10 mouse cellular contexts compared by ENCODE assay signal in the genomic region with DNA sequence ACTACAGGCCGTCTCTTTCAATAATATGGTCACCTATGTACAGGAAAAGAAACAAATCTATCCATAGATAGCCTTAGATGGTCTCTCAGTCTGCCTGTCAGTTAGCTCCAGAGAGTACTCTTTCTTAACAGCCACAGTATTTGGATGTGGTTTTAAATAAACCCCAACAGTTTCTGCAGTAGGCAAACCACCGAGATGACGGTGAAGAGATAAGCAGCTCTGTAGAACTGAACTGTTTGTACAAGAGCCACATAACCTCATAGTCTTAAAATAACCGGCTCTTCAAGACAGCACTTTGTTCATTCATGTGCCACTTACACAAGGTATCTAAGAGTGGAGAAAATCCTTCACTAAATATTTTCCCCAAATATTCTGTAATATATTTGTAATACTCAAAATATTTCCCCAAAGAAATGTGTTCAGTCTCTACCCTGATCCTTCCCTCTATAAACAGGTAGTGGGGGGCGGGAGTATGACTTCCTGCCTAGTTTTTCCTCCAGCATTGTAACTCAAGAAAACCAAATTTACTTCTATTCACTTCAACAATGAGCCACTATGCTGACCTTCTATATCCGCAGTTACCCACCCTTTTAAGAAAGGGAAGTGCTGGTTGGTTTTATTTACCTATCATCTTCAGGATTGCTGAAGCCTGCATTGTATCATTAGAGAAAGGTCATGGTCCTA. TPM values are rescaled to one million over a fixed set of nuclear protein-coding genes. Genes with fewer than 3 reads are reported as not detected.
DNase-seq lines count a peak whose midpoint lies in the region; ATAC-seq and TF ChIP-seq lines count a peak whose summit lies in the region.
"Had no signal": no experiment of that assay in that cellular context is flagged by ENCODE, and none has a peak within 500 bp of the region (broad histone marks: within the 10 kb centered on the region; RNA-seq: fewer than 3 reads in every experiment).

No protein-coding gene starts in this region.

- peaks cover 7% of the 10 kb centered on the region; the same call in 1 of the 2 replicates for H3K9me3 ChIP-seq in liver, embryonic 11.5 days (ENCODE audit: control insufficient read depth, low read length)
- H3K9me3 ChIP-seq in liver, postnatal 0 days (ENCODE audit: low read length) = peaks cover 9% of the 10 kb centered on the region
- peaks cover 24% of the 10 kb centered on the region for H3K9me3 ChIP-seq in midbrain, embryonic 10.5 days (replicated peaks)
- H3K9me3 ChIP-seq in hindbrain, embryonic 16.5 days (ENCODE audit: control insufficient read depth, low read length) = peaks cover 6% of the 10 kb centered on the region

- WGBS in liver, embryonic 11.5 days = 36% methylated on average over 6 of the region's 6 CpGs
- WGBS in liver, postnatal 0 days (ENCODE audit: insufficient replicate concordance) = 20% methylated on average over 6 of the region's 6 CpGs
- 82% methylated on average over 6 of the region's 6 CpGs for WGBS in midbrain, embryonic 10.5 days
- 87% methylated on average over 6 of the region's 6 CpGs for WGBS in hindbrain, embryonic 16.5 days

- H3K4me2 ChIP-seq in liver, embryonic 11.5 days = no peak overlapping the region
- H3K4me2 ChIP-seq in liver, postnatal 0 days (ENCODE audit: low read depth, low read length) = no peak overlapping the region
- no peak overlapping the region for H3K4me2 ChIP-seq in hindbrain, embryonic 16.5 days (ENCODE audit: low read length)
- H3K4me2 ChIP-seq: limb, embryonic 12.5 days had no signal

- H3K9ac ChIP-seq in liver, embryonic 11.5 days (ENCODE audit: low read depth, low read length) = no peak overlapping the region
- no peak overlapping the region for H3K9ac ChIP-seq in liver, postnatal 0 days (replicated peaks)
- no peak overlapping the region for H3K9ac ChIP-seq in hindbrain, embryonic 16.5 days (ENCODE audit: low read depth, low read length)
- H3K9ac ChIP-seq: limb, embryonic 12.5 days had no signal

- no peak overlapping the region for H3K27ac ChIP-seq in liver, embryonic 11.5 days (ENCODE audit: low read depth, low read length)
- H3K27ac ChIP-seq in liver, postnatal 0 days (ENCODE audit: low read depth) = no peak overlapping the region
- H3K27ac ChIP-seq in midbrain, embryonic 10.5 days (replicated peaks) = no peak overlapping the region
- no peak overlapping the region for H3K27ac ChIP-seq in hindbrain, embryonic 16.5 days (ENCODE audit: low read depth, low read length)
- H3K27ac ChIP-seq: limb, embryonic 12.5 days had no signal

- ATAC-seq in liver, embryonic 11.5 days (replicated peaks; ENCODE audit: low FRiP score) = peak; percentile 64
- peak; percentile 49 for ATAC-seq in liver, postnatal 0 days
- ATAC-seq in hindbrain, embryonic 16.5 days = no peak

- DNase-seq in liver, embryonic 11.5 days (ENCODE audit: low spot score) = no peak
- no peak for DNase-seq in liver
- DNase-seq in MEL-GATA-1-ER (ENCODE audit: extremely low read depth, low read depth) = peak; percentile 82
- no peak for DNase-seq in liver, postnatal 0 days
- peak; percentile 73 for DNase-seq in thymus, postnatal 0 days (ENCODE audit: low spot score)
- DNase-seq in c-Kit-positive CD71-positive TER-119-positive erythroid progenitor cells, embryonic 14.5 days (ENCODE audit: low spot score) = no peak
- DNase-seq in midbrain, embryonic 10.5 days (ENCODE audit: low spot score) = no peak
- DNase-seq: kidney, adult 18-20 months had no signal

- peaks cover 2% of the 10 kb centered on the region; the same call in 1 of the 2 replicates for H3K4me1 ChIP-seq in liver, embryonic 11.5 days (replicated peaks; ENCODE audit: control insufficient read depth, insufficient read depth, low read length)
- H3K4me1 ChIP-seq in liver, postnatal 0 days (ENCODE audit: insufficient read depth) = no peaks in the 10 kb centered on the region
- H3K4me1 ChIP-seq in midbrain, embryonic 10.5 days = 0 out of 2 replicates have a peak, but pooled peaks cover 3% of the 10 kb centered on the region
- H3K4me1 ChIP-seq in hindbrain, embryonic 16.5 days (ENCODE audit: control insufficient read depth, insufficient read depth, low read depth, low read length) = no peaks in the 10 kb centered on the region
- H3K4me1 ChIP-seq: limb, embryonic 12.5 days had no signal

- H3K4me3 ChIP-seq in liver, embryonic 11.5 days (ENCODE audit: low read depth, low read length) = no peak overlapping the region
- no peak overlapping the region for H3K4me3 ChIP-seq in liver, postnatal 0 days (ENCODE audit: low read depth, low read length)
- no peak overlapping the region for H3K4me3 ChIP-seq in midbrain, embryonic 10.5 days
- H3K4me3 ChIP-seq in hindbrain, embryonic 16.5 days (ENCODE audit: low read length) = no peak overlapping the region
- H3K4me3 ChIP-seq: limb, embryonic 12.5 days had no signal

- TF ChIP-seq CTCF in liver, postnatal 0 days (IDR thresholded peaks at IDR 0.05; ENCODE audit: low read depth) = no peak

- TF ChIP-seq EP300 in liver, postnatal 0 days (IDR thresholded peaks at IDR 0.05; ENCODE audit: low read depth) = peak; percentile 19; the same call in 1 of the 2 replicates

- H3K36me3 ChIP-seq in liver, embryonic 11.5 days (ENCODE audit: control insufficient read depth, insufficient read depth, low read length) = peaks cover 10% of the 10 kb centered on the region
- peaks cover 10% of the 10 kb centered on the region for H3K36me3 ChIP-seq in liver, postnatal 0 days (replicated peaks; ENCODE audit: insufficient read depth, low read length)
- peaks cover 34% of the 10 kb centered on the region for H3K36me3 ChIP-seq in midbrain, embryonic 10.5 days
- peaks cover 8% of the 10 kb centered on the region for H3K36me3 ChIP-seq in hindbrain, embryonic 16.5 days (ENCODE audit: control insufficient read depth, insufficient read depth, low read length)

- H3K27me3 ChIP-seq in liver, embryonic 11.5 days (replicated peaks; ENCODE audit: control insufficient read depth, insufficient read depth, low read length) = no peaks in the 10 kb centered on the region
- H3K27me3 ChIP-seq in liver, postnatal 0 days (ENCODE audit: insufficient read depth, low read length) = no peaks in the 10 kb centered on the region
- no peaks in the 10 kb centered on the region for H3K27me3 ChIP-seq in midbrain, embryonic 10.5 days (ENCODE audit: low read depth, poor library complexity, severe bottlenecking)
- H3K27me3 ChIP-seq in hindbrain, embryonic 16.5 days (replicated peaks; ENCODE audit: control insufficient read depth, insufficient read depth, low read length) = no peaks in the 10 kb centered on the region
- H3K27me3 ChIP-seq: limb, embryonic 12.5 days had no signal

RNA-seq across cellular contexts. Expression of a gene that starts 12.3 kb away (rescaled TPM):
- polyA plus RNA-seq in liver, embryonic 11.5 days (2014; fragmentation: Nextera tagmentation; extraction: Ambion mirVana) = 20.9 and 22.3 TPM in 2 replicates
- polyA plus RNA-seq in liver, postnatal 0 days (2015; fragmentation: Nextera tagmentation; extraction: Ambion mirVana) = 10.0 and 10.5 TPM in 2 replicates
- polyA plus RNA-seq in thymus, postnatal 0 days (2015; fragmentation: Nextera tagmentation; extraction: Ambion mirVana) = 23.4 and 25.1 TPM in 2 replicates
- polyA plus RNA-seq in midbrain, embryonic 10.5 days (2016; fragmentation: Nextera tagmentation; extraction: Ambion mirVana) = 27.2 and 29.3 TPM in 2 replicates
- polyA plus RNA-seq in hindbrain, embryonic 16.5 days (2015; fragmentation: Nextera tagmentation; extraction: Ambion mirVana) = 14.0 and 14.8 TPM in 2 replicates

Comparison
In these comparisons a context has a peak if more than half of its experiments do, and no peak if none do; other contexts are left out.
1. DNase-seq: peak in MEL-GATA-1-ER (single experiment) and thymus, postnatal 0 days (single experiment); none in liver, embryonic 11.5 days (single experiment), liver (single experiment), liver, postnatal 0 days (single experiment), c-Kit-positive CD71-positive TER-119-positive erythroid progenitor cells, embryonic 14.5 days (single experiment) and midbrain, embryonic 10.5 days (single experiment).